Mouse (Mus musculus): ENCODE data around the gene Chd3.

The Chd3 gene

DNA sequence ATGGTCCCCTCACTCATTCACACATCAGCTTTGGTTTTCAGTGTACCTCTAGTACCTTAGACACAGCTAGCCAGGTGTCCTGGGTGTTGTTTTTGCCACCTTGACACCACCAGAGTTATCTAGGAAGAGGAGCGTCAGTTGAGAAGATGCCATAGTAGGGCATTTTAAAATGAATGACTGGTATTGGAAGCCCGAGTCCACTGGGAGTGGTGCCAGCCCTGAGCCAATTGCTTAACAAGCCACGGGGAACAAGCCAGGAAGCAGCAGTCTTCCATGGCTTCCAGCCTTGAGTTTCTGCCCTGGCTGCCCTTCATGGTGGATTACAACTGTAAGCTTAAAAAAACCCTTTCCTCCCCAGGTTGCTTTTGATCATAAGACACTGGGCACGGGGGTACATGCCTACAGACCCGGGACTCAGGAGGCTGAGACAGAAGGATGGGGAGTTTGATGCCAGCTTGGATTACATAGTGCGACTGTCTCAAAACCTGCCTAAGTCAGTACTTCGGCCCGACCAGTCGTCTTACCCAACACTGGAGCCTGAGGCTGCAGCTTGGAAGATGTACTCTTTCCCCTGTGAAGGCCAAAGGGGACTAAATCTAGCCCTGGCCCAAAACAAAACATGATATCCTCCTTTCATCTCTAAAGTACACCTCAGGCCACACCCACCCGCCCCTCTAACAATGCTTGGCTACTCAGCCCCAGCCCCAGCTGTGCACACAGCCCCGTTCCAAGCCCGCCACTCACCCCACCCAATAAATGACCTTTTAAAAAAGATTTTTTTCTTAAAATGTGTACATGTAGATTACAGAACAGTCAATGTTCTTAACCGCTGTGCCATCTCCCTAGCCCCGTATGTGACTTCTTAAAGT is 20.6 kb upstream of the Chd3 start:
- peak; percentile 83 for DNase-seq (ENCODE audit: low read depth)

DNA sequence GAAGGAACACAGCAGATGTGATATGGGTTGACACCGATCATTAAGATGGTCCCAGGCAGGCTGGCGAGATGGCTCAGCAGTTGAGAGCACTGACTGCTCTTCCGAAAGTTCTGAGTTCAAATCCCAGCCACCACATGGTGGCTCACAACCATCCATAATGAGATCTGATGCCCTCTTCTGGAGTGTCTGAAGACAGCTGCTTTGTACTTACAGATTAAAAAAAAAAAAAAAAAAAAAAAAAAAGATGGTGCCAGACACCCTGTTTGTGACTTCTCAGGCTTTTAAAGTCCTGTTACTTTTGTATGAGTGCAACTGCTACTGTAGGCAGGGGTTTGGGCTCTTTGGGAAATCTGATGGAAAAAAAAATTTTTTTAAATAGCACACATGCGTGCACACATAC is 19.5 kb upstream of the Chd3 start:
- no peak for DNase-seq (ENCODE audit: low read depth)

DNA sequence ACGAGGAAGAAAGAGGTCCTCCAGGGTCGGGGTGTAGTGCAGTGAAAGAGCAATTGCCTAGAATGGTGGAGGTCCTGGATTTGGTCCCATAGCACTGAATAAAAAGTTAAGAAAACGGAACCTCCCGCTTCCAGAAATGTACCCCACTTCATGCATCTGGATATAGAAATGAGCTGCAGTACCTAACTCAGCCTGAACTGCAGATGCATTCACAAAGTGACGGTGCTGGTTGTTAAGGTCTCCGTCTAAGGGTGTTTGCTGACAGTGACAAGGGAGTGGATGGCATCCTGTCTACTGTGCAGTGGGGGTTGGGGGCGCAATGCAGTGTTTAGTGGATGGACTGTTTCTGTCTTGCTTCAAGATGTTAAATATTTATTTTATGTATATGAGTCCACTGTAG is 17.6 kb upstream of the Chd3 start:
- no peak for DNase-seq (ENCODE audit: low read depth)

DNA sequence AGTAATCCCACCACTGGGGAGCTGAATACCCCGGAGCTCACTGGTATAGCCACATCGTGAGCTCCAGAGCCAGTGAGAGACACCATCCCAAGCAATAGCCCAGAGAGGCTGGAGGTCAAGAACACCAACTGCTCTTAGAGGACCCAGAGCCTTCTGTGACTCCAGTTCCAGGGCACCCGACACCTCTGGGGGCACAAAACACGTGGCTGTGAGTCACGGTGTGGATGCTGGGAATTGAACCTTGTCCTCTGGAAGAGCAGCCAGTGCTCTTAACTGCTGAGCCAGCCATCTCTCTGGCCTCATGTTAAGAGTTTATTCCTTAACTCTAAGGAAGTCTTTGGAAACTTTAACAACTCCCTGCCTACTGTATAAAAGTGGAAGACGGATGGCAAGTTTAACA is 15.8 kb upstream of the Chd3 start:
- no peak for DNase-seq (ENCODE audit: low read depth)

DNA sequence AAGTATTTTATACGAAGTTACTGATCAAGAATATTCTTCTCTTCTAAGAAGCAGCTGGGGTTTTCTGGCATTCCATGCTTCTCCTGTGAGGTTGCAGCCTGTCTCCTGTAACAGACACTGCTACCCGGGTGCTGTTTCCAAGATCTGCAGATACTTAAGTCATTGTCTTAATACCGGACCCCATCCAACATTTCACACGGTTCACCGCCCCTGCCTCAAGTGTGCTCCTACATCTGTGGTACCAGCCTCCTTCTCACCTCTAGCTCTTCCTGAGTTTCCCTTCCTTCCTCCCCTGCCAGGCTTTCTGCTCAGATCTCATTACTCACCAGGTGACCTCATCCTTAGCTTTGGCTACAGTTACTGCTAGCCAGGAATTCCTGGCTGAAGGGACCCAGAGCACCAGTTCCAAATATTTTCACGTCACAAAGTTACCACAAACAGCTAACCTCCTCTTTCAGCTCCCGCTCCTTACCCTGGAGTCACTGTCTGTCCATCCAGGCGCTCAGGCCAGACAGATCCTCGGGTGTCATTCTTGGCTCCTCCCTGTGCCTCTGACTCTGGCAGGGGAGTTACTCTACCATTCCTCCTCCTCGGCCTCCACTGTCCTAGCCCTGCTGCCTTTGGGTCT is 13.4 kb upstream of the Chd3 start:
- DNase-seq (ENCODE audit: low read depth) = peak; percentile 85

DNA sequence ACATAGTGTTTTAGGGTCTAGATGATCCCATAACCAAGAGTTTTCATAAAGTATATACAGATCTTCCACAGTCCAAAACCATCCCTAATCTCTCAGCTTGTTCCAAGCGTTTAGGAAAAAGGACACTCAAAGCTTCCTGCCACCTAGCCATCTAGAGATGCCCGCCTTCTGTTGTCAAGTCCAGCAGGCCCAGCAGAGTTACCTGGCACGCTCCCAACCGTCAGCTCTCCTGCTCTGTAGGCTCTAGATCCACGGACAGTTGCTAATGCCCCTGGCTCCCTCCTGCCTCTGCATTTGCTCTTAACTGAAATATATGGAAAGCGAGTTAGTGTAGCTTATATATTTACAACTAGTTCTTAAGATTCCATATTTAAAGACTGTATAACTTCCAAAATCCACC is 12.2 kb upstream of the Chd3 start:
- no peak for DNase-seq (ENCODE audit: low read depth)

DNA sequence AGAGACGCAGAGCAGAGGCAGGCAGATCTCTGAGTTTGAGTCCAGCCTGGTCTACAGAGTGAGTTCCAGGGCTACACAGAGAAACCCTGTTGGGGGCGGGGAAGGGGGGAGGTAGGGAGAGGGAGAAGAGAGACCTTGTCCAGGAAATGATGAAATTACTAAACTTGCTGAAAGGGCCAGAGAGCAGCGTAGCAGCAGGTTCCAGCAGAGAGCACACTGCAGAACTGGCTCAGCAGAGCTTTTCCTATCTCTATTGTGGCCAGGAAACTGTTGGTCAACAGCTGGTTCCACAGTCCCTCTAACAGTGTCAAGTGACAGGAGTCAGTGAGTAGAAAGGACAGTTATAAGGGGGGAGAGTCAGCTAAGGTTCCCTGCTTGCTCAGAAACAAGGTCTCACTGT is 10.4 kb upstream of the Chd3 start:
- DNase-seq (ENCODE audit: low read depth) = no peak

DNA sequence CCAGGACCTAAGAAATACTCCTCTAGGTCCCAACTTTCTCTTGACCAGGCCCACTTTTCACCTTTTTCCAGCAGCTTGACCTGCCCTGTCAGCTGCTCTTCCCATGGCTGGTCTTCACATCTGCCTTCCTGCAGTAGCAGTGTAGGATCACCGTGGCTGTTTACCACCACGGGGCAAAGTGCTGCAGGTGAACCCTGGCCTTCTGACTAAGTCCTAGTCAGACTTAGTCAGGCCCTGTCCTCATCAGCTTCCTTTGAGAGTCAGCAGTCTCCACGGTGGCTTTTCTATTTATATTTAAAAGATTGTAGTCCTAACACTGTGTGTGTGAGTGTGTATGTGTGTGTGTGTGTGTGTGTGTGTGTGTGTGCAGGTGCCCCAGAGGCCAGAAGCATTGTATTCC is 8.6 kb upstream of the Chd3 start:
- DNase-seq (ENCODE audit: low read depth) = no peak

DNA sequence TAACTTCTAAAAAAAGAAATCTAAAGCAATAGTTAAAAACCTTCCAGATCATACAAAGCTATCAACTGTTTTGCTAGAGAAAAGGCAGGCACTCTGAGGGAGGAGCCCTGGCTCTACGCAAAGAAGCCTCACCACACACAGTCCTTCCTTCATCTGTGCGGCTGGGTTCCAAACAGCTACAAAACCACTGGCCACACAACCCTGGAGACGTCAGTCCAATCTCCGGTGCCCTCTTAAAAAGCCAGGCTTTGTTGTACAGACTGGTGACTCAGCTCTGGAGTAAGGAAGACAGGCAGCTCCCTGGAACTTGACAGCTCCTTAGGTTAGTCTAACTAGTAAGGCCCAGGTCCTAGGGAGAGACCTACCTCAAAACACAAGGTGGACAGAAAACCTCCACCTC is 6.4 kb upstream of the Chd3 start:
- no peak for DNase-seq (ENCODE audit: low read depth)

DNA sequence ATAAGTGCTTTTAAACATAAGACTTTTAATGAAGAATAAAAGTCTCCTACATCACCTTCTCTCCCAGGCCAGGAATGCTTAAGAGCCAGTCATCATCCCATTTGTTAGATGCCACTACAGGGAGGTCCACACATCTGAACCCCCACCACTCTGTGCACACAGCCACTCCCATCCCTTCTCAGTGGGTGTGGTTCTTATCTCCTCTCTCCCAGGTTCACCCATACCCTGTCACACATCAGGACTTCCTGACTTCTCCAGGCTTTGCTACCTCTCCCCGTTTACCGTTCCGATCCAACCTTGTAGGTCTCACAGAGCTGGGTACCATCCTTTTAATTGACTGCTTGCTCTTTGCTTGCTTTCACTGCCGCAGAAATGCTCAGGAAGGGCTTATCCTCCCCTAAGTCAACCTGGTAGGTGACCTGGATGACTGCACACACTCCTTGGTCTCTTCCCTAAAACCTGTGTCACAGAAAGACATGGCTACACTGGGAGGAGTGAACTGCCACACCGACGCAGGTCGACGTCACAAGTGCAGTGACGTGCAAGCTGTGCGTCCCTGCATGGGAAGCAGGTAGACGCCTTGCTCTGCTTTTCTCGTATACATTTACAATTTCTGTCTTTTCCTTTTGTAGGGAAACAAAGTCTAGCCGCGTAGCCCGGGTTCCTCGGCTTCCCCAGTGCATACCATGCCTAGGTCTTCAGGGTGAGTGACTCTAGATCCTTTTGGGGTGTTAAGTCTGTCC is 4.2 kb upstream of the Chd3 start:
- DNase-seq (ENCODE audit: low read depth) = no peak

DNA sequence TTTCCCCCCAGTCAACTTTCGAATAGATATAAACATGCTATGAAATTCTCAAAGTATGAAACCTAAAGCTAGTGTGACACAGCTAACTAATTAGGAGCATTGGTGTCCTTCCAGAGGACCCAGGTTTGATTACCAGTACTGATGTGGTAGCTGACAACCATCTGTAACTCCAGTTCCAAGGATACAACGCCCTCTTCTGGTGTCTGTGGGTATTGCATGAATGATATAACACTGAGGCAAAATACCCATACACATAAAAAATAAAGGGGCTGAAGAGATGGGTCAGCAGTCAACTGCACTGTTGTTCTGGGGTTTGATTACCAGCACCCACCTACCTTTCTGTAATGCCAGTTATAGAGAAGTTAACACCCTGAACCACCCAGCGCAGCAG is 3.6 kb upstream of the Chd3 start:
- peak; percentile 46 for DNase-seq (ENCODE audit: low read depth)

DNA sequence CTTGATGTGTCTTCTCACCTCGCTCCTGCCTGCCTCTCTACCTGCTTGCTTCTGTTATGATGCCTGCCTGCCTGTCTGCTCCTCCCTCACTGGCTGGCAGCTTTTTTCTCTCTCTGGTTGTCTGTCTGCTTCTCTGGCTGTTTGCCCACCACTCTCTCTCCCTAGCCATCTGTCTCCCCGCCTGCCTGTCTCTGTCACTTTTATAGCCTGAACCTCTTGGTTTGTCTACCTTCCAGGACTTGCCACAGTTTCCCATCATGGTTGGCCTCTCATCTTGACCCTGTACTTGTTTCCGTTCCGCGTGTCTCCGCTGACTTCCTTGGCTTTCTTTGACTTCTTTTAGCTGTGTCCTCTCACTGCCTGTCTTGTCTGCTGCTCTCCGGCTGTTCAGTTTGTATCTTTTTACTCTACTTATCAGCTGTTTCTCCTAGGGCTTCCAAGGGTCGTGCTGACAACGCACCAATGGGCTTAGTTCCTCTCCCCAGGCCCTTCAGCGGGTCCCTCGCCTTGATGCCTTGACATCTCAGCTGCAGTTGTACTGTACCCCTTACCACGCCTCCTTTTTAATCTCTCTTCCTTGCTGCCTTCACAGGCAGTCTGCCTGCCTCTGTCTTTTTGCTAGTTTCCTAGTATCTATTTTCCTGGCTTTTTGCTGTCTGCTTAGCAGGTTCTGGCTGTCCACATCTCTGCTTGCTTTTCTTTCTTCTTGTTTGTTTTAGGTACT is 3.0 kb upstream of the Chd3 start:
- DNase-seq (ENCODE audit: low read depth) = no peak

DNA sequence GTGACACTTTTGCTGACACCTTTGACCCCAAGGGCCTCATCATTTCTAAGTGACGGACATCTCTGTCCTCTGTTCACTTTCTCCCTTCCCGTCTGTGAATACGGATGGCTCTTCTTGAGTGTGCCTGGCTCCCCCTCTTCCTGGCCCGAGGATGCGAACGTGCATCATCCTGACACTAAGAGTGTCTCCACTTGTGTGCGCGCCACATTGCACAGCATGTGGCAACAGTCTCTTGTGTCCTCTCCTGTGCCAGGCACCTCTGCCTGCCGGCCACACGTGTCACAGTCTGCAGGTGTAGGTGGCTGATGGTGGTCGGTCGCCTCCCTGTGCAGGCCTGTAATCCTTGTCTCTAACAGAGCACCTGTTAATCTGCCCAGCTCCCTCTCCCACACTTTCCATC is 2.4 kb upstream of the Chd3 start:
- no peak for DNase-seq (ENCODE audit: low read depth)

DNA sequence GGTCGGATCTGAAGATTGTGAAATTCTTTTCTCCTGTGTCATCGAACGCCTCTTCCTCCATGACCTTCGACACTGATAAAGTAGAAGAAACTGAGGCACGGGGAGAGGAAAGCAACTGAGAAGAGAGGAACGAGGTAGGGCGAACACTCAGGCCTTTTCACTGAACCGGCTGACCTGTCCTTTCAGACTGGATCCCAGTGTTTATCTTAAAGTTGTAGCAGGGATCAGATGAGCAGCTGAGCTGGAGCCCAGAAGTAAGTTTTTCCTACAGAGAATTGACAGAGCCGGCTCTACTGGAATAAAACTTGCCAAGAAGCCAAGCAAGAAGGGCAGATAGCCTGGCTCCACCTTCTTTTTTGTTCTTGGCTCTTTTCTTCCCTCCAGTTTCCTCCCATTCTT is 1.6 kb upstream of the Chd3 start:
- DNase-seq (ENCODE audit: low read depth) = peak; percentile 44

DNA sequence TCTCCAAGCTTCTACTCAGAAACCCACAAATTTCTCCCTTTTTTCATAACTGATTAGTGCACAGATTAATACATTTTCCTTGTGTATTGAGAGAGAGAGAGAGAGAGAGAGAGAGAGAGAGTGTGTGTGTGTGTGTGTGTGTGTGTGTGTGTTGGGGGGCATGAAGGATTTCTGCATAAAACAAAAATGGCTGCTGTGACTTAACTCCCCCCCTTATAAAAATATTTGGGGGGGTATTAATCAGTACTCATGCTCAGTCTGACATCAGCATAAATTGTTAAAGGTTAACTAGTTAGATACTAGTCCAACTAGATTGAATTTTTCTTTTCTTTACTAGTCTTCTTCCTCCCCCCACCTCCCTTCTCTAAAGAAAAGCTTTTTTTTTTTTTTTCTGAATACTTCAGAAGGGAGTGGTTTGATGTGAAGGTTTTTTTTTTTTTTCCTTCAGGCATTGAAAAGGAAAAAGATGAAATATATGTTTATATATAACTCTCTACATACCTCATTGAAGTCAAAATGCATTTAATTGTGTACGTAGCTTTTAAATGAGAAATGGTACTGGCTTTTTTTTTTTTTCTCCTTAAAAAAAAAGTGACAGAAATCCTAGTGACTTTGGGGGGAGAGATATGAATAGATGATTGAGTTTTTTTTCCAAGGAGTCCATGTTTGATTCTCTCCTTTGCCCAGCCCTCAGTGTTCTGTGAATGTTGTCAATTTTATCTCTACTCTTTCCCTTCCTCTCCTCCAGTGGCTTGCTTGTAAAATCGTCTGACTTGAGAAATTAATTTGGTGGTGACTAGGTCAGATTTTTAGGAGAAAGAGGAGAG is 997 bp upstream of the Chd3 start:
- peak; percentile 46 for DNase-seq (ENCODE audit: low read depth)

DNA sequence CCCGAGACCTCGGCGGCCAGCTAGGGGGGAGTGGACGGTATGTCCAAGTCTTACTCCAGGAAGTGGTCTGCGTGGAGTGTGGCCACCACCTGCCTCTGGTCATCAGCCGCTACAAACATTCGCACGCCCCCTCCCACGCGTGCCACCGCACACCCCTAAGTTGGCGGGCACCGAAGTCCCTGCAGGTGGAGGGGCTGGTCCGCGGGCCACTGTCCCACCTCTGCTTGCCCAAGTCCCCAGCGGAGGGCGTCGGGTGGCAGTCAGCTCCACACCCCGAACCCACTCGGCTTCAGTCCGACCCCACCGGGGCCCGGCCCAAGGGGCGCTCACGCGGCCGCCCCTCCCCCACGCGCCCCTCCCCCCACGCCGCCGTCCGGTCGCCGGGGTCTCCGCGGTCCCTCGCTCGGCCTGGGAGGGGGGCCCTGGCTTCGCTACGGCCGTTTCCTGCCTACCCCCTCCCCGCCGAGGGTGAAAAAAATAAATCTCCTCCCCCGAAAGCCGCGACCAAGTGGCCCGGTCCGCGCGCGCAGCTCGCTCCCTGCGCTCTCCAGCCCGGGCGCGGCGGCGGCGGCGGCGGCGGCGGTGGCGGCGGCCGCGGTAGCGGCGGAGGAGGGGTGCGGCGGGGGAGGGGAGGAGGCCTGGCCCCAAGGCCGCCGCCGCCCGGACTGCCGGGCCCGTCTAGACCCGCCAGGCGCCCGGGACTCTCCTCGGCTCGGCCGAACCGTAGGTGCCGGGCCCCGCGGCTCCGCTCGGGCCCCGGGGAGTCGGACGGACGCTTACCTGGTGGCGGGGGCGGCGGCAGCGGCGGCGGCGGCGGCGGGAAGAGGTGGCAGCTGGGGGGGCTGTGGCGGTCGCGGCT is 621 bp downstream of the Chd3 start:
- DNase-seq (ENCODE audit: low read depth) = peak; percentile 67

DNA sequence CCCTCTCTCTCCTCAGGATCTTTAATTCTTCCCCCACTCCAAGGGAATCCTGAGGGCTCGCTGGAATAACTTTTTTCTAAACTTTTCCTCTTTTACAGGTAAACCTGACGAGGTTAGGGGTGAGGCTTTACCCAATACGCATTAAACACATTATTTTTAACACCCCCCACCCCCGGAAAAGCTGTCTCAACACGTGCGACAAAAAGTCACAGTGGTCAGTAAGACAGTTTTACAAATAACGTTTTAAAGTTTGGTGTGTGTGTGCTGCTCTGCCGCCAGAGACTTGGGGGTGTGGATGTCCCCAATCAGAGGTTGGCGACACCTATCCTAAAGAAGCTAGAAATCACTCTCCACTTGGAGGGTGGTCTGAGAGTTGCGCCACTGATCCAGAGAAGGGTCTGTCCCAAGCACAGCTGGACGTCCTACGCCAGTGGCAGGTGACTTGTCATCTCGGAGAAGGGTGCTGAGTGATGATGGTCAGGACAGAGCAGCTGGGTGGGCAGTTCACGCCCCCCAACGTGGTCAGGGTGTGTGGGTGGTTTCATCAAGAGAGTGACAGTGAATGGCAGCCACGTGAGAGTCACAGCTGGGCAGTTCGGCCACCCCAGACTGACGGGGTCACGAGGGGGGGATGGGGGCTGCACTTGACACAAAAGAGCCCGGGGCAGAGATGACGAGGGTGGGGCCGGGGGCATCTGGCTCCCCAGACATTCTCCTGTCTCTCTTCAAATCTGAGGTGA is 1.4 kb downstream of the Chd3 start:
- DNase-seq (ENCODE audit: low read depth) = no peak

DNA sequence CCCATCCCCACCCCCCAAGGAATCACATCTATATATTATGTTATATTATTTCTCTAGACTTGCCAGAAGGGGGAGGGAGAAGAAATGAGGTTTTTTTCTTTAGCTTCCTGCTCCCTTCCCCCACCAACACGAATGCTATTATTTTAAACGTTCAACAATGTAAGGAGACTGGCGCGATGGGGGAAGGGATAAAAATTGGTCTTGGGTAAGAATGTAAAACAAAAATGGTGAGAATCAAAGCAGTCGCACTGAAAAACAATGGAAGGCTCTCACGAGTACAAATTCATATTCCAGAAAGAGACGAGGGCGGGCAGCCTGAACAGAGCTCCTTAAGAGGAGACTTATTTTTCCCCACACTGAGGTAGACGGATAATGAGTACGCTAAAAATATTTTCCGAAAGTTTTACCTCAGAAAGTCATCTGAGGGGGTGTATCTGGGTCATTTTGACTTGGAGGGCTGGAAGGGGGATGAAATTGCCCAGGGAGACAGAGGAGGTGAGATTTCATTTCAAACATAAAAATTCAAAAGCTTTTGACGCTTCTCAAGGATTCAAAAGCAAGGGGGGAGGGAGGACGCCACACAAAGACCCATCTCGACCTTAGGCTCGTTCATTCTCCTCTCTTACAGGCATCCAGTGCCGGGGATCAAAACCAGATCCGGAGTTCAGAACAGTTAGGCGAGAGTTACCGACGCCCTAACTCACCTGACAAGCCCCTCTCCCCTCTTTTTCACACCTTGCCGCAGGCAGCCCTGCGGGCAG is 2.2 kb downstream of the Chd3 start:
- peak; percentile 44 for DNase-seq (ENCODE audit: low read depth)
